Mouse (Mus musculus): ENCODE data around the gene Fut1. TPM values are rescaled to one million over a fixed set of nuclear protein-coding genes. Genes with fewer than 3 reads are reported as not detected.
"Not testable (repeated sequence)": the region's sequence is repeated elsewhere in the genome, so short reads cannot be mapped to it uniquely, and the experiment has no call there.

Fut1 gene
- polyA plus RNA-seq, 1 experiment from 2014 or later, result 1.2 TPM

GRCm38 (mm10) chr7:45650484-45650883 is 33.4 kb downstream of the Fut1 start:
- WGBS, result 93% methylated on average over 19 of the region's 20 CpGs

GRCm38 (mm10) chr7:45654424-45655047 is 37.4 kb downstream of the Fut1 start:
- Histone ChIP-seq H3K4me1 (ENCODE audit: control insufficient read depth, insufficient read depth, low read length) (peaks cover 8% of the 10 kb centered on the region), H3K4me2 (ENCODE audit: low read depth, low read length) (peak overlapping the region; percentile 42), H3K36me3 (ENCODE audit: control insufficient read depth, insufficient read depth, low read length) (no peaks in the 10 kb centered on the region), H3K27me3 (ENCODE audit: control insufficient read depth, insufficient read depth, low read length) (no peaks in the 10 kb centered on the region), H3K9ac (ENCODE audit: low read length) (peak overlapping the region; percentile 42), H3K4me3 (replicated peaks; ENCODE audit: low read length) (peak overlapping the region; percentile 12), H3K9me3 (replicated peaks; ENCODE audit: control insufficient read depth, low read length) (no peaks in the 10 kb centered on the region; the same call in 1 of the 2 replicates), H3K27ac (ENCODE audit: low read length) (peak overlapping the region; percentile 16; the same call in 1 of the 2 replicates)
- WGBS, result 33% methylated on average over 17 of the region's 17 CpGs
- 0 out of 2 replicates have a peak, but pooled peaks have one; percentile 2 for ATAC-seq (ENCODE audit: insufficient read depth, low FRiP score)

More at GRCm38 (mm10) chr7:45650484-45650883, 33.4 kb downstream of the Fut1 start:
- not testable (repeated sequence) for H3K4me2 ChIP-seq (ENCODE audit: low read depth, low read length); H3K36me3 ChIP-seq (ENCODE audit: control insufficient read depth, insufficient read depth, low read length); H3K27me3 ChIP-seq (ENCODE audit: control insufficient read depth, insufficient read depth, low read length); H3K4me3 ChIP-seq (replicated peaks; ENCODE audit: low read length); H3K4me1 ChIP-seq (ENCODE audit: control insufficient read depth, insufficient read depth, low read length); H3K9me3 ChIP-seq (replicated peaks; ENCODE audit: control insufficient read depth, low read length); H3K27ac ChIP-seq (ENCODE audit: low read length); H3K9ac ChIP-seq (ENCODE audit: low read length); ATAC-seq (ENCODE audit: insufficient read depth, low FRiP score)

- Histone ChIP-seq H3K27ac (ENCODE audit: low read length) (peak overlapping the region; percentile 46; the same call in 1 of the 2 replicates), H3K4me3 (replicated peaks; ENCODE audit: low read length) (no peak overlapping the region), H3K4me1 (ENCODE audit: control insufficient read depth, insufficient read depth, low read length) (peaks cover 20% of the 10 kb centered on the region), H3K9me3 (replicated peaks; ENCODE audit: control insufficient read depth, low read length) (no peaks in the 10 kb centered on the region; the same call in 1 of the 2 replicates), H3K27me3 (ENCODE audit: control insufficient read depth, insufficient read depth, low read length) (no peaks in the 10 kb centered on the region), H3K4me2 (ENCODE audit: low read depth, low read length) (no peak overlapping the region), H3K36me3 (ENCODE audit: control insufficient read depth, insufficient read depth, low read length) (no peaks in the 10 kb centered on the region), H3K9ac (ENCODE audit: low read length) (no peak overlapping the region)
- ATAC-seq (ENCODE audit: insufficient read depth, low FRiP score), result no peak
- WGBS, result 79% methylated on average over 11 of the region's 11 CpGs
These were observed 43.8 kb downstream of the Fut1 start for GRCm38 (mm10) chr7:45660746-45661478.

- not testable (repeated sequence) for H3K9me3 ChIP-seq (replicated peaks; ENCODE audit: control insufficient read depth, low read length); H3K36me3 ChIP-seq (ENCODE audit: control insufficient read depth, insufficient read depth, low read length); H3K4me3 ChIP-seq (replicated peaks; ENCODE audit: low read length); H3K27me3 ChIP-seq (ENCODE audit: control insufficient read depth, insufficient read depth, low read length); H3K4me2 ChIP-seq (ENCODE audit: low read depth, low read length); H3K9ac ChIP-seq (ENCODE audit: low read length); ATAC-seq (ENCODE audit: insufficient read depth, low FRiP score); H3K27ac ChIP-seq (ENCODE audit: low read length)
- 90% methylated on average over 6 of the region's 6 CpGs for WGBS
- H3K4me1 ChIP-seq (ENCODE audit: control insufficient read depth, insufficient read depth, low read length), result peaks cover 21% of the 10 kb centered on the region
These were observed 44.6 kb downstream of the Fut1 start for GRCm38 (mm10) chr7:45661702-45662101.

DNA sequence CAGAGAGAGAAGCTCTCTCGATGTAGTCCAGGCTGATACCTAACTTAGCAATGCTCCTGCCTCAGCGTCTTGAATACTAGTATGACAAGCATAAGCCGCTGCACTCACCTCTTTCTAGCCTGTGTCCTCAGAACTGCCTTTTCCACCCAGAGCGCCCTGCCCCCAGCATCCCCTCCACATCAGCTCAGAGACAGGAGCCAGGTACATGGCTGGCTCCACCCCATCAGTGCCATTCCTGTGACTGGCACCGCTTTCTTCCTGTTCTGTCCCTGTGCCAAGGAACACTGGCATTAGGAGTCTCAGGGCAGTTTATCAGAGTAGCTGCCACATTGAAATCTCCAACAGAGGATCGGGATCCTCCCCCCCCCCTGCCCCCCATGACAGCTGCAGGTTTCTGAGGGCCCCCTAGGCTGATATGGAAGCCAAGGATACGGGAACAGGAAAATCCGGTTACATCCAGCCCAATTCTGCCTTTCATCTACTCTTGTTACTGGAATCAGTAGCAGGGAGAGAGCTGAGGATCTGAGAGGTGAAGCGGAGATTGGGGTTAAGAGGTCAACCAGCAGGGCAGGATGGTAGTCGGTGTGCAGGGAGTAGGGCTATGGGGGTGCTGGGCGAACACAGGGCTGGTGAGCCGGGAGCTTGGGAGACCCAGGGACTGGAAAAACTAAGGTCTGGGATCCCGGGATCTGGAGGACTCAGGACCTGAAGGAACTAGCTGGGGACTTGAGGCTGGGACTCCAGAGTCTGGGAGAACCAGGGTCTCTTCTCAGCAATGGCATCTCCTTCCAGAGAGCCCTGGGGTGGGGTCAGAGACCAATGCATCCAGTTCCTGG is 48.4 kb downstream of the Fut1 start:
- no peaks in the 10 kb centered on the region for H3K27me3 ChIP-seq (ENCODE audit: control insufficient read depth, insufficient read depth, low read length)
- no peak for ATAC-seq (ENCODE audit: insufficient read depth, low FRiP score)
- no peaks in the 10 kb centered on the region for H3K36me3 ChIP-seq (ENCODE audit: control insufficient read depth, insufficient read depth, low read length)
- WGBS, result 40% methylated on average over 13 of the region's 13 CpGs
- peak overlapping the region; percentile 81 for H3K27ac ChIP-seq (ENCODE audit: low read length)
- peaks cover 21% of the 10 kb centered on the region for H3K4me1 ChIP-seq (ENCODE audit: control insufficient read depth, insufficient read depth, low read length)
- peak overlapping the region; percentile 62 for H3K9ac ChIP-seq (ENCODE audit: low read length)
- H3K4me2 ChIP-seq (ENCODE audit: low read depth, low read length), result peak overlapping the region; percentile 37
- H3K4me3 ChIP-seq (replicated peaks; ENCODE audit: low read length), result peak overlapping the region; percentile 34
- no peaks in the 10 kb centered on the region for H3K9me3 ChIP-seq (replicated peaks; ENCODE audit: control insufficient read depth, low read length)

DNA sequence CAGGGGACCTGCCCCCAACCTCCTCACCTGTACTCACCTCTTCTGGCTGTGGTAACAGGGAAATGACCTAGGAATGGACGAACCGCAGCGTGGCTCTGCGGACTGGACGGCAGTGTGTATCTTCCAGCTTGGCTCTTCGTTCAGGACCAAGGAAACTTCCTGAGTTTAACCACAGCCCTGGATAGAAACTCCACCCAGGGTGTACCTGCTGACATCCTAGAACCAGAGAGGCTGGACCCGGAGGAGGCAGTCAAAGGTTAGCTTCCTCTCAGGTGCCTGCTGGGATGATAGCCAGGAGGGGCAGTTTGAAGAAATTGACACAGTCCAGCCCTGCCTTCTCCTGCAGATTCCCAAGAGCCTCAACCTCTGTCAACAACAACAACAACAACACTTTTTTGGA is 49.1 kb downstream of the Fut1 start, which contains the start of gene Fut2:
TSS of gene Fut2 (minus strand) at position 234 of the 400 bp plus-strand sequence.
- Histone ChIP-seq H3K9ac (ENCODE audit: low read length) (peak within 1 kb of the TSS; percentile 62), H3K27ac (ENCODE audit: low read length) (peak within 1 kb of the TSS; percentile 81), H3K4me1 (ENCODE audit: control insufficient read depth, insufficient read depth, low read length) (peaks cover 21% of the 10 kb centered on the region), H3K4me3 (replicated peaks; ENCODE audit: low read length) (peak within 1 kb of the TSS; percentile 34), H3K9me3 (replicated peaks; ENCODE audit: control insufficient read depth, low read length) (no peaks in the 10 kb centered on the region), H3K4me2 (ENCODE audit: low read depth, low read length) (peak within 1 kb of the TSS; percentile 37), H3K27me3 (ENCODE audit: control insufficient read depth, insufficient read depth, low read length) (no peaks in the 10 kb centered on the region), H3K36me3 (ENCODE audit: control insufficient read depth, insufficient read depth, low read length) (no peaks in the 10 kb centered on the region)
- peak; percentile 59; the same call in 1 of the 2 replicates for ATAC-seq (ENCODE audit: insufficient read depth, low FRiP score)
- WGBS, result 66% methylated on average over 7 of the region's 7 CpGs

GRCm38 (mm10) chr7:45667761-45668160 is 50.7 kb downstream of the Fut1 start:
- Histone ChIP-seq H3K4me3 (replicated peaks; ENCODE audit: low read length) (no peak overlapping the region), H3K27ac (ENCODE audit: low read length) (no peak overlapping the region), H3K9ac (ENCODE audit: low read length) (no peak overlapping the region), H3K36me3 (ENCODE audit: control insufficient read depth, insufficient read depth, low read length) (no peaks in the 10 kb centered on the region), H3K4me2 (ENCODE audit: low read depth, low read length) (no peak overlapping the region), H3K9me3 (replicated peaks; ENCODE audit: control insufficient read depth, low read length) (no peaks in the 10 kb centered on the region), H3K27me3 (ENCODE audit: control insufficient read depth, insufficient read depth, low read length) (no peaks in the 10 kb centered on the region), H3K4me1 (ENCODE audit: control insufficient read depth, insufficient read depth, low read length) (peaks cover 21% of the 10 kb centered on the region)
- 62% methylated on average over 14 of the region's 14 CpGs for WGBS
- no peak for ATAC-seq (ENCODE audit: insufficient read depth, low FRiP score)

DNA sequence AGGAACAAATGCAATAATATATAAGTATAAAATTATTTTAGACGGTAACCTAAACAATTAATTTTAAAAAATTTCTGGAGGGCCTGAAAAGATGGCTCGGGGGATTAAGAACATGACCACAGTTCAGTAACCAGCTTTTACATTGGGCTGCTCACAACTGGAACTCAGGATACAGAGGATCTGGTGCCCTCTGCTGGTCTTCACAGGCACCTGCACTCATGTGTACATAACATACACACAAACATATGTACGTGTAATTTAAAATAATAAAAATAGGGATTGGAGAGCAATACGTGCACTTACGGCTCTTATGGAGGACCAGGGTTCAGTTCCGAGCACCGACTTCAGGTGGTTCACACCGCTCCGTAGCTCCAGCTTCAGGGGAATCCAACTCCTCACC is 51.8 kb downstream of the Fut1 start:
- Histone ChIP-seq H3K4me3 (replicated peaks; ENCODE audit: low read length) (no peak overlapping the region), H3K27me3 (ENCODE audit: control insufficient read depth, insufficient read depth, low read length) (no peaks in the 10 kb centered on the region), H3K9ac (ENCODE audit: low read length) (no peak overlapping the region), H3K36me3 (ENCODE audit: control insufficient read depth, insufficient read depth, low read length) (no peaks in the 10 kb centered on the region), H3K9me3 (replicated peaks; ENCODE audit: control insufficient read depth, low read length) (no peaks in the 10 kb centered on the region), H3K4me1 (ENCODE audit: control insufficient read depth, insufficient read depth, low read length) (peaks cover 16% of the 10 kb centered on the region), H3K4me2 (ENCODE audit: low read depth, low read length) (no peak overlapping the region), H3K27ac (ENCODE audit: low read length) (no peak overlapping the region)
- 95% methylated on average over 9 of the region's 9 CpGs for WGBS
- ATAC-seq (ENCODE audit: insufficient read depth, low FRiP score), result no peak

All from stomach, embryonic 16.5 days (tissue).